Mouse (Mus musculus) adrenal gland (tissue): ENCODE measurements around the gene Susd1.

Experiments used
- intact Hi-C: fragments of 180-260 bp; cut with DNase I; formaldehyde crosslinking; loops from one replicate; pipeline ENCODE4 v1.15.1; 2025

Susd1 gene

GRCm38 (mm10) chr4:59326031-59326760 is 112.2 kb downstream of the Susd1 start:
- intact Hi-C loops = no loop called here

DNA sequence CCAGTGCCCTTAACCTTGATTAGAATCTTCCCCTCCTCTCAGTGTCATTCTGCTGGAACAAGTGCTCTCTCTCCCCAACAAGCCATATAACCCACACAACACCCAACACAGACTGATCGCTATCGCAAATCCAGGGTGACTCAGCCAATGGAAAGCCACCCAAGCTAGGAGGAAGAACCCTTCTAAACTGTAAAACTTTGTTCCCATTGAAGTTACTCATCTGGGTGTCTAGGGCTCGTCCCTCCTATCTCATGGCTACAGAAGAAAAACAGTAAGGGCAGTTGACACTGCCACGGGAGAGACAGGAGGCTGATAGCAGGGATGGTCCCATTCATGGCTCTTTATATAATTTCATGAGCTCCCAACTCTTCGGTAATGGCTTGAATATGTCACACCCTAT is 114.1 kb downstream of the Susd1 start:
- intact Hi-C loops = loop anchor here (5.0 kb wide), 1 partner anchor 137 kb away; the partner anchor contains the start of gene Ugcg

DNA sequence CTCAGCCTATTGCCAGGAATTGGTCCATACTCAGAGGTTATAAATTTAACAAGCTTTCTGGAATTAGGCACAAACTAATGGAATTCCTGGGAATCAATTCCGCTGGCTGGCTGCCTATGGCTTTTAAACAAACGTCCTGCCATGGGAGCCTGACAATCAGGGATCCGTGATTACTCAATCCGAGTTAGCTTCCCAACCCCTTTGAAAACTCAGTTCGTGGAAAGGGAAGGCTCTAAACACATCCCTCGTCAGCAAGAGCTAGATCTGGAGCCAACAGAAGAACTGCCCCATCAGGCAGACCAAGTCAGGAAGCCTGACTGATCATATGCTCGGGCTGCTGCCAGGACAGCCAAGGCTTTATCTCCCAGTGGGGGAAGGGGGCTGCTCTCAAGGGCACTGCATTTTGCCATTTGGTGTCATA is 115.2 kb downstream of the Susd1 start:
- intact Hi-C loops = loop anchor here (5.0 kb wide), 1 partner anchor 136 kb away; the partner anchor contains the start of gene Ugcg

DNA sequence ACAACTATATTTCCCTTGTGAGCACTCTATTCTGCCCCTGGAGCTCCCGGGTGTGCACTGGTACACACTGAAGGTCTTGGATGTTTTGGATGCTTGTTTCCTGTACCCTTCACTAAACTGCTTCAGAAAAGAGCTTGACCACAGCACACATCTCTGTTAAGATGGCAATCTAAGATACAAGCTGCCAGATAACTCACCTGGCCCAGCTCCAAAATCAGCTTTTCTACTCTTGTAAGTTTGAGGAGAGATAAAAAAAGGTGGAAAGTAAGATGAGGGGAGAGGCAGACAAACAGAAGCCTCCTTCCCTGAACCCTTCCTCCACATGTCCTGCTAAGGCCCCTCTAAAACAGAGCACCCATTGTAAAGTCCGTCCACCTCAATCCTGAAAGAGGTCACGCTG is 115.7 kb downstream of the Susd1 start:
- intact Hi-C loops = loop anchor here (5.0 kb wide), 1 partner anchor 135 kb away; the partner anchor contains the start of gene Ugcg

DNA sequence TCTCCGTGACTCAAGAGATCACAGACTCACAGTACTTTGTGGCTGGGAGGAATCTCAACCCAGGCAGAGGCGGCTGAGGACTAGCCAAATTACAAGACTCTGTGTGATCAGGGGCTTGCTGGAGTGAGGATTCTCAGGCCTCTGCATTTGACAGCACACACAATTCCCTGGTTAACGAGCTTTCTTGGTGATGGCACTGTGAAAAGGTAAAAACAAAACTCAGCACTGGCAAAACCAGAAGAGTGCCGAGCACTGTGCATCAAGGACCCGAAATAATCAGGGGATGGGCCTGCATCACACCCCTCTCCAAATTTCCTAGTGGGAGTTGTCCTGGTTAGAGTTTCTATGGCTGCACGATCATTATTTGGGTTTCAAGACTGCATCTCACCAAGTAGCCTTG is 116.4 kb downstream of the Susd1 start:
- intact Hi-C loops = loop anchor here (5.0 kb wide), 1 partner anchor 135 kb away; the partner anchor contains the start of gene Ugcg

GRCm38 (mm10) chr4:59321181-59322008 is 117.0 kb downstream of the Susd1 start:
- intact Hi-C loops = loop anchor here (5.0 kb wide), 1 partner anchor 134 kb away; the partner anchor contains the start of gene Ugcg

DNA sequence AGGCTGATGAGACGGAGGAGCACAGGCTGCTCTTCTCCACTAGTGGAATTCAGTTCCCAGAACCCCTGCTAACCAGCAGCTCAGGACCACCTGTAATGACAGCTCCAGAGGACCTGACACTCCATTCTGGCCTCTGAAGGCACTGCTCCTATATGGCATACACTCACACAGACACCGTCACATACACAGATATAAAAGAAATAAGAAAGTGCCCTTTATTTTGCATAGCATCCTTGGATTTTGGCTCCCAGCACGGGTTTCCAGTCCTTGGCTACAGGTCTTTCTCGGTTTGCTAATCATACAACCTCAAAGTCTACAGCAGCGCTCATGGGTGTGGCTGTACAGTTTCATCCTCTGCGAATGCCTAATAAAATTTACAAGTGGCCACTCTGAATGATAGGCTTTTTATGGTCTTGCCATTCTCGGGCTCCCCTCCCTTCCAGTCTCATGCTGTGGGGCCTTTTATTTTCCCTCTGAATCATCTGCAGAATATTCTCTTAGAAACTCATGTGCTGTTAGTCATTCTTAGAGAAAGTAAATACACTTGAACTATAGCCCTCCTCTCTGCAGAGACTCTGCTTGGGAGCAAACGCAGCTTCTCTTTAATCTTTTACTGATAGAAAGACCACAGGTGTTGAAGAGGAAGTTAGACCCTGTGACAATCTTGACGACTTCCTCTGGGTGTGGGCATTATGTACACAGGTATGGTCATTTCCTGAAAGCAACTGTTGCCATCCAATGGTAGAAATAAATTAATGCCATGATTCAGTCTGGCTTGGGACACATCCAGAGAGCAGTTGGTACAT is 119.1 kb downstream of the Susd1 start:
- intact Hi-C loops = no loop called here

- intact Hi-C loops = no loop called here
Observed at GRCm38 (mm10) chr4:59318602-59319001, 119.8 kb downstream of the Susd1 start.

DNA sequence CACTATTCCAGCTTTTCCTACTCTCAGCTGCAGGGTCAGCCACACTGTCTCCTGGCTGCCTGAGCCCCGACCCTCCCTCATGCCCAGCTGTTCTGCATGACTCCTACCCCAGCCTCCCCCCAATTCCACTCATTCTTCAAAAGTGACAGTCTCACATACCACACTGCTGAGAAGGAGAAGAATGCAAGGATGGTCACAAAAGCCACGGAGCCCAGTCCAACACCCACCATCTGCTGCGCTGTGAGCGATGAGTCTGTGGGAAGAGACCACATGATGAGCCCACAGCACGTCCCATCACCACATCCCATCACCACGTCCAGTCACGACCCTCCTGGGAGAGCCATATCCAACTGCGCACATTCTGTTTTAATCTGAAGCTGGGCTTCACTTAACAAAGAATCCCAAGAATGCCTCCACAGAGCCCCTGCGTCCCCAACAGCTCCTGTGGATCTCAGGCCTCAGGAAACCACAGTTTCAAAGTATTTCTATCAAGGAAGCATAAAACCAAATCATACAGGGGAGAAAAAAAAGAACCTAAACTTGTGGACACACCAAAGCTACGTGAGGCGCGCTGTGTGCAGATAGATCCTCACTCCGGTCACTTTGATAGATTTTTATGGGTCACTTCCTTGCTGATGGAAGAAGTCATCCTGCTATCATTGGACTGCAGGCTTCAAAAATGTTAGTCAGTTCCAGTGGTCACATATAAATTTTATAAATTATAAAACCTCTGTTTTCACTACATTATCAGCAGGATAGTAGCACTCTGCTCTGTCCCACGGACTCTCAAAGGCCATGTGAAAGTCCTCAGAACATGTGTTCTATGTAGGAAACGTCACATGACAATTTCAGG is 122.7 kb downstream of the Susd1 start:
- intact Hi-C loops = no loop called here

- intact Hi-C loops = no loop called here
Observed at GRCm38 (mm10) chr4:59314939-59315552, 123.4 kb downstream of the Susd1 start.

- intact Hi-C loops = no loop called here
Observed at GRCm38 (mm10) chr4:59312945-59313344, 125.5 kb downstream of the Susd1 start.

DNA sequence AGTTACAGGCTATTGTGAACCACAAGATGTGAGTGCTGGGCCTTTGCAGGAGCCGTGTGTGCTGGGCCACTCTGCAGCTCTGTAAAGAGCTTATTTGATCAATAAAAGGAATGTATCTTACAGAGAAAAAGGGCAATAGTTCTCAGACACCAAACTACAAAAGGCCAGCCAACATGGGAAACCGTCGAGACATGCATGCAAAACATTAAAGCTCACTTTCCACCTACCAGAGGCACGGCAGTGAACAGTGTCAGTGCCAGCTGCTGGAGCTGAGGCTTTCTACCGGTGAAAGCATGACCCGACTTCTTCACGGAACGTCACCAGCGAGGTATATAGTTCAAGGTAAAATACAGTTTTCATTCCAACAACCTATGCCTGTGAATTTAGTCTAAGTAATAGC is 127.8 kb downstream of the Susd1 start:
- intact Hi-C loops = no loop called here

GRCm38 (mm10) chr4:59307841-59308589 is 130.4 kb downstream of the Susd1 start:
- intact Hi-C loops = no loop called here

DNA sequence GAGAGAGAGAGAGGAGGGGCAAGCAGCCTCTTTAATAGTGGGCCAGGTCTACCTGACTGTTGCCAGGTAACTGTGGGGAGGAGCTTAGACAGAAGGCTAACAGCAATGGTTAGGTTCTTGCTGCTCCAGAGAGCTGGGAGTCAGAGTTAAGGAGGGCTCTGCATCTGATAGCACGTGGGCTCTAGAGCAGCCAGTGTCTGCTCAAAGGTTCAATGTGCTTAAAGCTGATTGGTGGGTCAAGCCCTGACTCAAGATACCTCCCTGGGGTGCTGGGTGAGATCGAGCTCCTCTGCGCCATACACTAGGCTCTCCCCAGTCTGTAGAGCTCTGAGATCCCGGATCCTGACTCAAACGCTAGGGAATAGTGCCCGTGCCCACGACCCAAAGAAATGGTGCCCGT is 136.0 kb downstream of the Susd1 start:
- intact Hi-C loops = no loop called here

GRCm38 (mm10) chr4:59301025-59301815 is 137.2 kb downstream of the Susd1 start:
- intact Hi-C loops = no loop called here

DNA sequence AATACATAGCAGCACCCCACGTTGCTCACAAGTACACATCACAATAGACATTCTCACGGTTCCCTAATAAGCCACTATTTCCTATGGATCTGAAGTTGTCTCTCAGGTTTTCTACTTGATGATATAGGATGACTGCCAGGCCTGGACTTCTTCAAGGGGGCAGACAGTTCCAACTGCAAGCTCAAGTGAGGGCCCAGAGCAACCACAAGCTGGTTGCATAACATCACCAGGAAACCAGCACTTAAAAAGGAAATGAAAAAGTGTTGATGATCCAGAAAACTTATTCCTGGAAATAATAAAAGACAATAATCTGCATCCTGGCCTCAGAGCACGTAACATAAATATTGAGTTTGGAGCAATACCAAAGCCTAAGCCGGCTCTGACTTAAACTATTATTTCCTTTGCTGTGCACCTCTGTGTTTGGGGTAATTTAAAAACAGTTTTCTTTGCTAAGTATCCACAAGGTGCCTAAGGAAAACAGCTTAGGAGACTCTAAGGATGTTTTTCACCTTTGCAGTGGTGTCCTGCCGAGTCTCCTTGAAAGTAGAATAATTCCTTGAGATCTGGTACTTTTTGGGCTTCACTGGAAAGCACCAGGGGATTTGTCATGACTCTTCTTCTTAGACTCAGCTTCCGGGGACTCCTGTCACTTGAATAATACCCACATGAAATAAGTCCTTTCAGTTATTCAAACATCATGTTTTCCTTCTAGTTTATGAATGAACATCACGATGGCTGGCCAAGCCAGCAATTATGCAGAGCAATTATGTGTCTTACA is 139.5 kb downstream of the Susd1 start:
- intact Hi-C loops = no loop called here

DNA sequence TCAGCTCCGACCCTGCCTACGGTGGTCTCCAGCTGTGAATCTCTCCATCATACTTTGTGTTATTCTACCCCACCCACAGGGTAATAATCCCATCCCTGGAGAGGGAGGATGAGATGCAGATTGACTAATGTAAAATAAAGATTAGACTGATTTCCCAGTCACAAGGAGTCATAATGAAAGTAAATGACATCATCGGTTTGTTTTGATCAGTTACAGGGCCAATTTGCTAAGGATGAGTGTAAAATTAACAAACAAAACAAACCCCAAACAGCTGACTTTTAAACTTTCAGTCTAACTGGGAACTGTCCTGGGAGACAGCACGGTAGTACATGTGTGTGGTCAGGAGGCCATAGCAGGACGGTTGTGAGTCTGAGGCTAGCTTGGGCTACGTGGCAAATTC is 143.3 kb downstream of the Susd1 start:
- intact Hi-C loops = no loop called here

- intact Hi-C loops = no loop called here
Observed at GRCm38 (mm10) chr4:59294661-59295060, 143.8 kb downstream of the Susd1 start.
